10 mouse cellular contexts compared by ENCODE assay signal in genomic region chr7:24588336-24588735, GRCm38 (mm10). TPM values are rescaled to one million over a fixed set of nuclear protein-coding genes. Genes with fewer than 3 reads are reported as not detected.
A peak's percentile ranks its signal among the peaks of the same experiment; 100 is the strongest.
DNase-seq lines count a peak whose midpoint lies in the region; ATAC-seq and TF ChIP-seq lines count a peak whose summit lies in the region.
"Had no signal": no experiment of that assay in that cellular context is flagged by ENCODE, and none has a peak within 500 bp of the region (broad histone marks: within the 10 kb centered on the region; RNA-seq: fewer than 3 reads in every experiment).

No protein-coding gene starts in this region.

- no peaks in the 10 kb centered on the region for H3K27me3 ChIP-seq in kidney, adult 2 months (replicated peaks; ENCODE audit: control insufficient read depth, insufficient read depth, low read length)
- peaks cover 14% of the 10 kb centered on the region for H3K27me3 ChIP-seq in kidney, embryonic 14.5 days (ENCODE audit: control insufficient read depth, insufficient read depth, low read length)
- peaks cover 44% of the 10 kb centered on the region for H3K27me3 ChIP-seq in hindbrain, embryonic 10.5 days (ENCODE audit: insufficient read depth, poor library complexity, severe bottlenecking)
- H3K27me3 ChIP-seq: CH12.LX had no signal

- no peak overlapping the region for H3K9ac ChIP-seq in kidney, embryonic 14.5 days (ENCODE audit: low read depth, low read length)
- H3K9ac ChIP-seq: liver, embryonic 12.5 days had no signal

- TF ChIP-seq POLR2A in kidney, adult 2 months (IDR thresholded peaks at IDR 0.05; ENCODE audit: low read depth, low read length) = no peak

- H3K36me3 ChIP-seq in kidney, adult 2 months (ENCODE audit: control insufficient read depth, insufficient read depth, low read length) = no peaks in the 10 kb centered on the region
- no peaks in the 10 kb centered on the region for H3K36me3 ChIP-seq in kidney, embryonic 14.5 days (ENCODE audit: control insufficient read depth, insufficient read depth, low read length)
- no peaks in the 10 kb centered on the region for H3K36me3 ChIP-seq in hindbrain, embryonic 10.5 days
- H3K36me3 ChIP-seq: liver, embryonic 12.5 days had no signal

- ATAC-seq in kidney, embryonic 14.5 days (ENCODE audit: low FRiP score, low TSS enrichment) = no peak
- peak; percentile 37 for ATAC-seq in megakaryocyte progenitor cell, adult 5-6 weeks (replicated peaks; ENCODE audit: poor library complexity)
- no peak for ATAC-seq in erythroid progenitor cell, adult 5-6 weeks (replicated peaks; ENCODE audit: low FRiP score, poor library complexity, severe bottlenecking)
- ATAC-seq: liver, embryonic 12.5 days had no signal

- WGBS in kidney, adult 2 months = 23% methylated on average over 13 of the region's 13 CpGs
- 71% methylated on average over 13 of the region's 13 CpGs for WGBS in kidney, embryonic 14.5 days
- WGBS in hindbrain, embryonic 10.5 days = 92% methylated on average over 13 of the region's 13 CpGs

- peak; percentile 93 for DNase-seq in kidney, adult 2 months
- DNase-seq in adrenal gland, postnatal 36 days = peak; percentile 73 to 78
- peak; percentile 81 for DNase-seq in kidney, postnatal 10 days
- DNase-seq in right cerebral cortex, adult 18-20 months = no peak
- no peak for DNase-seq in hindbrain, embryonic 10.5 days (ENCODE audit: low spot score)

- no peak for TF ChIP-seq CTCF in kidney, adult 2 months (conservative IDR thresholded peaks at IDR 0.05; ENCODE audit: insufficient read depth, insufficient read length, low read depth, low read length)

- H3K4me3 ChIP-seq in kidney, adult 2 months (ENCODE audit: insufficient read depth, low read depth, low read length) = no peak overlapping the region
- no peak overlapping the region for H3K4me3 ChIP-seq in kidney, embryonic 14.5 days (ENCODE audit: low read length)
- no peak overlapping the region for H3K4me3 ChIP-seq in hindbrain, embryonic 10.5 days

- no peak overlapping the region for H3K4me2 ChIP-seq in kidney, embryonic 14.5 days (replicated peaks; ENCODE audit: low read depth, low read length)

- H3K9me3 ChIP-seq in kidney, embryonic 14.5 days (ENCODE audit: control insufficient read depth, low read length) = peaks cover 10% of the 10 kb centered on the region
- H3K9me3 ChIP-seq in hindbrain, embryonic 10.5 days = peaks cover 14% of the 10 kb centered on the region; the same call in 1 of the 2 replicates

- H3K4me1 ChIP-seq in kidney, adult 2 months (ENCODE audit: control insufficient read depth, insufficient read depth, low read length) = peaks cover 4% of the 10 kb centered on the region
- H3K4me1 ChIP-seq in kidney, embryonic 14.5 days (ENCODE audit: control insufficient read depth, insufficient read depth, low read length) = peaks cover 19% of the 10 kb centered on the region
- H3K4me1 ChIP-seq in hindbrain, embryonic 10.5 days (replicated peaks) = peaks cover 20% of the 10 kb centered on the region

- no peak overlapping the region; the same call in 1 of the 2 replicates for H3K27ac ChIP-seq in kidney, adult 2 months (ENCODE audit: insufficient read depth, low read depth, low read length)
- no peak overlapping the region for H3K27ac ChIP-seq in kidney, embryonic 14.5 days (ENCODE audit: low read depth, low read length)
- H3K27ac ChIP-seq in hindbrain, embryonic 10.5 days = no peak overlapping the region
- H3K27ac ChIP-seq: liver, embryonic 12.5 days had no signal

RNA-seq across cellular contexts. Expression of gene Zfp575, which starts 0.9 kb away (rescaled TPM):
- polyA plus RNA-seq in kidney, adult 2 months (2012; rRNA removed) = 0.11 and 0.15 TPM in 2 replicates
- polyA plus RNA-seq in kidney, embryonic 14.5 days (2014; fragmentation: Nextera tagmentation; extraction: Ambion mirVana) = 2.5 and 3.0 TPM in 2 replicates
- under 1 TPM in 1 of 2 experiments, not detected in 1; 0.30 TPM for total RNA-seq in adrenal gland, postnatal 36 days (2021)
- 0.12 and 0.15 TPM in 2 replicates for total RNA-seq in megakaryocyte progenitor cell, adult 5-6 weeks (2015)
- total RNA-seq in megakaryocyte progenitor cell, adult 5-6 weeks (2017) = not detected in 2 replicates
- not detected in 2 replicates for total RNA-seq in erythroid progenitor cell, adult 5-6 weeks (2015; ENCODE audit: low replicate concordance)
- 0.26 TPM in 1 of 2 replicates, not detected in the other for total RNA-seq in erythroid progenitor cell, adult 5-6 weeks (2017; ENCODE audit: low replicate concordance)
- 2.0 and 3.2 TPM in 2 replicates for polyA plus RNA-seq in hindbrain, embryonic 10.5 days (2016; fragmentation: Nextera tagmentation; extraction: Ambion mirVana)

RNA-seq across cellular contexts. Expression of gene Ethe1, which starts 1.0 kb away (rescaled TPM):
- 172 and 173 TPM in 2 replicates for polyA plus RNA-seq in kidney, adult 2 months (2012; rRNA removed)
- 51.8 and 53.6 TPM in 2 replicates for polyA plus RNA-seq in kidney, embryonic 14.5 days (2014; fragmentation: Nextera tagmentation; extraction: Ambion mirVana)
- total RNA-seq in adrenal gland, postnatal 36 days (2021) = 10 to 100 TPM; 27.9 to 34.2 TPM
- 61.3 and 68.9 TPM in 2 replicates for total RNA-seq in megakaryocyte progenitor cell, adult 5-6 weeks (2015)
- 18.3 and 31.4 TPM in 2 replicates for total RNA-seq in megakaryocyte progenitor cell, adult 5-6 weeks (2017)
- 11.2 and 11.3 TPM in 2 replicates for total RNA-seq in erythroid progenitor cell, adult 5-6 weeks (2015; ENCODE audit: low replicate concordance)
- total RNA-seq in erythroid progenitor cell, adult 5-6 weeks (2017; ENCODE audit: low replicate concordance) = 6.8 and 9.2 TPM in 2 replicates
- polyA plus RNA-seq in hindbrain, embryonic 10.5 days (2016; fragmentation: Nextera tagmentation; extraction: Ambion mirVana) = 22.2 and 23.2 TPM in 2 replicates

RNA-seq across cellular contexts. Expression of gene Phldb3, which starts 22.2 kb away (rescaled TPM):
- polyA plus RNA-seq in kidney, adult 2 months (2012; rRNA removed) = 2.8 and 3.1 TPM in 2 replicates
- polyA plus RNA-seq in kidney, embryonic 14.5 days (2014; fragmentation: Nextera tagmentation; extraction: Ambion mirVana) = 0.24 and 0.32 TPM in 2 replicates
- total RNA-seq in adrenal gland, postnatal 36 days (2021) = 1 to 10 TPM; 5.4 to 5.8 TPM
- total RNA-seq in megakaryocyte progenitor cell, adult 5-6 weeks (2015) = 3.6 and 4.5 TPM in 2 replicates
- total RNA-seq in megakaryocyte progenitor cell, adult 5-6 weeks (2017) = 10.4 and 11.5 TPM in 2 replicates
- not detected in 2 replicates for total RNA-seq in erythroid progenitor cell, adult 5-6 weeks (2015; ENCODE audit: low replicate concordance)
- total RNA-seq in erythroid progenitor cell, adult 5-6 weeks (2017; ENCODE audit: low replicate concordance) = 0.64 and 7.0 TPM in 2 replicates
- polyA plus RNA-seq in hindbrain, embryonic 10.5 days (2016; fragmentation: Nextera tagmentation; extraction: Ambion mirVana) = not detected in 2 replicates

RNA-seq across cellular contexts. Expression of gene Xrcc1, which starts 42.2 kb away (rescaled TPM):
- polyA plus RNA-seq in kidney, adult 2 months (2012; rRNA removed) = 29.0 and 31.2 TPM in 2 replicates
- 109 and 136 TPM in 2 replicates for polyA plus RNA-seq in kidney, embryonic 14.5 days (2014; fragmentation: Nextera tagmentation; extraction: Ambion mirVana)
- total RNA-seq in adrenal gland, postnatal 36 days (2021) = 10 to 100 TPM; 37.6 to 41.3 TPM
- 35.8 and 43.4 TPM in 2 replicates for total RNA-seq in megakaryocyte progenitor cell, adult 5-6 weeks (2015)
- 40.0 and 44.3 TPM in 2 replicates for total RNA-seq in megakaryocyte progenitor cell, adult 5-6 weeks (2017)
- 37.1 and 39.4 TPM in 2 replicates for total RNA-seq in erythroid progenitor cell, adult 5-6 weeks (2015; ENCODE audit: low replicate concordance)
- total RNA-seq in erythroid progenitor cell, adult 5-6 weeks (2017; ENCODE audit: low replicate concordance) = 36.7 and 62.5 TPM in 2 replicates
- polyA plus RNA-seq in hindbrain, embryonic 10.5 days (2016; fragmentation: Nextera tagmentation; extraction: Ambion mirVana) = 132 and 160 TPM in 2 replicates

RNA-seq across cellular contexts. Expression of gene Pinlyp, which starts 42.4 kb away (rescaled TPM):
- polyA plus RNA-seq in kidney, adult 2 months (2012; rRNA removed) = not detected in 2 replicates
- polyA plus RNA-seq in kidney, embryonic 14.5 days (2014; fragmentation: Nextera tagmentation; extraction: Ambion mirVana) = 0.43 TPM in 1 of 2 replicates, not detected in the other
- not detected for total RNA-seq in adrenal gland, postnatal 36 days (2021)
- total RNA-seq in megakaryocyte progenitor cell, adult 5-6 weeks (2015) = not detected in 2 replicates
- total RNA-seq in megakaryocyte progenitor cell, adult 5-6 weeks (2017) = not detected in 2 replicates
- not detected in 2 replicates for total RNA-seq in erythroid progenitor cell, adult 5-6 weeks (2015; ENCODE audit: low replicate concordance)
- not detected in 2 replicates for total RNA-seq in erythroid progenitor cell, adult 5-6 weeks (2017; ENCODE audit: low replicate concordance)
- polyA plus RNA-seq in hindbrain, embryonic 10.5 days (2016; fragmentation: Nextera tagmentation; extraction: Ambion mirVana) = 0.26 TPM in 1 of 2 replicates, not detected in the other
- polyA plus RNA-seq: liver, embryonic 12.5 days had no signal

Comparison
In these comparisons a context has a peak if more than half of its experiments do, and no peak if none do; other contexts are left out.
1. DNase-seq: peak in kidney, adult 2 months (single experiment), adrenal gland, postnatal 36 days (2 of 2) and kidney, postnatal 10 days (single experiment); none in right cerebral cortex, adult 18-20 months (single experiment) and hindbrain, embryonic 10.5 days (single experiment).